Mouse (Mus musculus): Measurements from ENCODE around the gene Neurl1a.

- TF ChIP-seq GATA1 (IDR thresholded peaks at IDR 0.05; ENCODE audit: borderline replicate concordance, low read length), result no peak
- TF ChIP-seq FLI1 (IDR thresholded peaks at IDR 0.05; ENCODE audit: low read length), result no peak
Measured at GRCm38 (mm10) chr19:47166758-47167157, 11.9 kb upstream of the Neurl1a start.

Data from megakaryocyte, embryonic 14.5 days (primary cell).